Mouse (Mus musculus) brain, embryonic 14.5 days (tissue): ENCODE results near the gene Dync1i2.

Experiments used
- CTCF ChIP-seq: fragments of 200-500 bp; IDR thresholded peaks from 2 replicates; pipeline ENCODE4 v1.5.1; 2012; ENCODE audit warnings: inconsistent platforms, mild to moderate bottlenecking, moderate library complexity, borderline replicate concordance; ENCODE audit not compliant: insufficient read depth, insufficient read length; ENCODE audit errors: extremely low read depth
- POLR2A ChIP-seq: fragments of 200-500 bp; IDR thresholded peaks from 2 replicates; pipeline ENCODE4 v1.6.1; 2012; ENCODE audit warnings: mild to moderate bottlenecking, inconsistent platforms, borderline replicate concordance; ENCODE audit not compliant: poor library complexity, insufficient read depth, insufficient read length, severe bottlenecking; ENCODE audit errors: extremely low read depth

GRCm38 (mm10) chr2:71221020-71221419, 9.5 kb downstream of the Dync1i2 start:
- TF ChIP-seq CTCF: no peak
- TF ChIP-seq POLR2A: no peak
